Mouse (Mus musculus): ENCODE results near the gene Astn2. TPM values are rescaled to one million over a fixed set of nuclear protein-coding genes. Genes with fewer than 3 reads are reported as not detected.

Astn2 gene
- total and polyA plus RNA-seq, 3 experiments = 1.3 to 1.8 (median 1.6) TPM

- no peak for DNase-seq
These were observed 91.7 kb downstream of the Astn2 start for GRCm38 (mm10) chr4:66312733-66313132.

GRCm38 (mm10) chr4:66310315-66311020 is 93.9 kb downstream of the Astn2 start:
- DNase-seq = no peak

GRCm38 (mm10) chr4:66306377-66306776 is 98.0 kb downstream of the Astn2 start:
- DNase-seq = no peak

GRCm38 (mm10) chr4:66302686-66303310 is 101.6 kb downstream of the Astn2 start:
- DNase-seq = peak; percentile 10

- DNase-seq = no peak
These were observed 119.4 kb downstream of the Astn2 start for GRCm38 (mm10) chr4:66285034-66285433.

GRCm38 (mm10) chr4:66276096-66276495 is 128.3 kb downstream of the Astn2 start:
- DNase-seq = no peak

GRCm38 (mm10) chr4:66271550-66272117 is 132.8 kb downstream of the Astn2 start:
- DNase-seq = no peak

GRCm38 (mm10) chr4:66264031-66264430 is 140.4 kb downstream of the Astn2 start:
- DNase-seq = no peak

- DNase-seq = no peak
These were observed 143.1 kb downstream of the Astn2 start for GRCm38 (mm10) chr4:66261276-66261675.

GRCm38 (mm10) chr4:66258905-66259304 is 145.5 kb downstream of the Astn2 start:
- DNase-seq = no peak

GRCm38 (mm10) chr4:66254695-66255492 is 149.5 kb downstream of the Astn2 start:
- DNase-seq = no peak

- no peak for DNase-seq
These were observed 155.9 kb downstream of the Astn2 start for GRCm38 (mm10) chr4:66248521-66248920.

- DNase-seq = no peak
These were observed 161.7 kb downstream of the Astn2 start for GRCm38 (mm10) chr4:66242683-66243082.

- DNase-seq = no peak
These were observed 171.6 kb downstream of the Astn2 start for GRCm38 (mm10) chr4:66232799-66233198.

- DNase-seq = no peak
These were observed 172.1 kb downstream of the Astn2 start for GRCm38 (mm10) chr4:66232350-66232749.

- DNase-seq = no peak
These were observed 173.7 kb downstream of the Astn2 start for GRCm38 (mm10) chr4:66230735-66231134.

- DNase-seq = no peak
These were observed 181.7 kb downstream of the Astn2 start for GRCm38 (mm10) chr4:66222602-66223317.

GRCm38 (mm10) chr4:66215170-66215618 is 189.2 kb downstream of the Astn2 start:
- no peak for DNase-seq

- no peak for DNase-seq
These were observed 214.8 kb downstream of the Astn2 start for GRCm38 (mm10) chr4:66189636-66190035.

GRCm38 (mm10) chr4:66175887-66176533 is 228.4 kb downstream of the Astn2 start:
- no peak for DNase-seq

- peak; percentile 6 for DNase-seq
These were observed 232.8 kb downstream of the Astn2 start for GRCm38 (mm10) chr4:66171583-66171982.

Measured in adrenal gland, adult 2 months (tissue).